Mouse (Mus musculus) kidney, adult 2 months (tissue): ENCODE results near the gene Bfsp2.

Experiments
- CTCF ChIP-seq: fragments of 200-500 bp; conservative IDR thresholded peaks from 2 replicates; pipeline ENCODE4 v1.5.1; 2011; ENCODE audit warnings: low read depth, mild to moderate bottlenecking, control low read depth, low read length, moderate library complexity, mixed read lengths; ENCODE audit not compliant: insufficient read depth, insufficient read length
- POLR2A ChIP-seq: fragments of 200-500 bp; IDR thresholded peaks from one replicate; pipeline ENCODE4 v1.6.1; 2011; ENCODE audit warnings: low read depth, low read length, control low read depth

DNA sequence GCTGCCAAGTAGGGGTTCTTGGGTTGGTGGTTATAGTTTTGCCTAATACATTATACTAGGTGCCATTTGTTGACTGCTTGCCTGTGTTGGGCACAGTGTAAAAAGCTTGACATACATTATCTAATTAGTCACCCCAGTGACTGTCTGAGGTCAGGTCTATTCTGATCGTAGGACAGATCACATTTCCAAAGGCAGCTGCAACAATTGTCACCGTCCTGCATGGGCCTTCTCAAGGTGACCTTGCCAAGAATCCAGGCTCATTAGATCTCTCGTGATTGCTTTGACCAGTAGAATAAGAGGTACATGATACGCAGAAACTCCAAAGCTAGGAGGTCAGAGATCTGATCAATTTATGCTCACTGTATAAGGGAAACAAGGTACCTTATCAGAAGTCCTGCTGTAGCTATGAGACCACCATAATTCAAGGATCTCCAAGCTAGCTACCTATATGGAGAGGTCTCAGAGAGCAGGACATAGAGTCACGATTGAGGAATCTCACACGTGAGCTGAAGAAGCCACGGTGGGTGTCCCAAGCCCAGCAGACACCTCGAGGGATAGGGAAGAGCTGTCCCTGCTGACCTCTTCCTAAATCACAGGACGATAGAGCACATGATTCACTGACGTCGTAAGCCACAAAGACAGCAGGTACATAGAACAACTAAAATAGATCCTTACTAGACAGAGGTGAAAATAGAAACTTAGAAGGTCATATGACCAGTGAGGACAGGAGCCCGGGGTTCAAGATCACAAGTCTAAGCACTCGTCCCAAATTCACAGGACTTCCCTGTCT is 49.6 kb downstream of the Bfsp2 start:
- TF ChIP-seq CTCF (no peak), POLR2A (no peak)
